Mouse (Mus musculus) G1E (cell line): ENCODE measurements around the gene Cenpb. TPM values are rescaled to one million over a fixed set of nuclear protein-coding genes. Genes with fewer than 3 reads are reported as not detected.

Source experiments
- ATAC-seq: 2 replicates; pipeline ENCODE4 v1.8.0; 2016; ENCODE audit warnings: mild to moderate bottlenecking; ENCODE audit not compliant: insufficient number of reproducible peaks, poor library complexity, low FRiP score, severe bottlenecking; ENCODE audit errors: extremely low read depth
- DNase-seq: peaks from one replicate; pipeline ENCODE4 v3.0.0; 2012; ENCODE audit warnings: low spot score
- H3K27me3 ChIP-seq: 2 replicates; pipeline ENCODE4 v1.6.1; 2012; ENCODE audit warnings: mild to moderate bottlenecking, low read length, inconsistent platforms; ENCODE audit not compliant: insufficient read depth
- H3K36me3 ChIP-seq: replicated peaks from 2 replicates; pipeline ENCODE3; 2012; ENCODE audit warnings: mild to moderate bottlenecking, inconsistent platforms
- H3K4me1 ChIP-seq: 2 replicates; pipeline ENCODE4 v1.6.1; 2012; ENCODE audit warnings: low read depth, low read length, inconsistent platforms, mixed read lengths; ENCODE audit not compliant: insufficient read depth
- H3K4me3 ChIP-seq: 2 replicates; pipeline ENCODE4 v1.5.1; 2012; ENCODE audit warnings: low read depth, mild to moderate bottlenecking, inconsistent platforms, low read length, moderate library complexity, mixed read lengths
- H3K9me3 ChIP-seq: replicated peaks from 2 replicates; pipeline ENCODE4 v1.6.1; 2012; ENCODE audit warnings: inconsistent platforms
- CTCF ChIP-seq: IDR thresholded peaks from 2 replicates; pipeline ENCODE4 v1.5.1; 2012; ENCODE audit warnings: low read depth, low read length, inconsistent platforms, mixed read lengths
- GATA1 ChIP-seq: IDR thresholded peaks from 2 replicates; pipeline ENCODE4 v1.6.1; 2012; ENCODE audit warnings: borderline replicate concordance, low read length, inconsistent platforms, mixed read lengths
- GATA2 ChIP-seq: IDR thresholded peaks from 2 replicates; pipeline ENCODE4 v1.6.1; 2012; ENCODE audit warnings: low read depth, low read length, inconsistent platforms, borderline replicate concordance
- POLR2AphosphoS5 ChIP-seq: IDR thresholded peaks from 2 replicates; pipeline ENCODE4 v1.6.1; 2012; ENCODE audit warnings: low read depth, low read length, inconsistent platforms; ENCODE audit not compliant: insufficient replicate concordance
- TAL1 ChIP-seq: conservative IDR thresholded peaks from 2 replicates; pipeline ENCODE4 v1.6.1; 2012; ENCODE audit warnings: low read depth, low read length, inconsistent platforms, mixed read lengths
- polyA plus RNA-seq: library from polyadenylated mRNA; stranded (reverse); fragments of >175 nt; gene quantifications from 2 replicates; pipeline ENCODE4 v1.2.3, GENCODE M21; 2012
- total RNA-seq, 2 experiments: library from RNA; stranded (forward) in 1 of 2; stranded (reverse) in 1 of 2; fragments of 200-1000 nt in 1 of 2; fragments of >200 nt in 1 of 2; fragmentation: Nextera tagmentation in 1 of 2; gene quantifications; 2 replicates each; pipeline ENCODE4 v1.2.3; 2014 to 2017

Gene Cenpb
- total and polyA plus RNA-seq, 3 experiments, result 5.6 to 29.5 (median 7.4) TPM

DNA sequence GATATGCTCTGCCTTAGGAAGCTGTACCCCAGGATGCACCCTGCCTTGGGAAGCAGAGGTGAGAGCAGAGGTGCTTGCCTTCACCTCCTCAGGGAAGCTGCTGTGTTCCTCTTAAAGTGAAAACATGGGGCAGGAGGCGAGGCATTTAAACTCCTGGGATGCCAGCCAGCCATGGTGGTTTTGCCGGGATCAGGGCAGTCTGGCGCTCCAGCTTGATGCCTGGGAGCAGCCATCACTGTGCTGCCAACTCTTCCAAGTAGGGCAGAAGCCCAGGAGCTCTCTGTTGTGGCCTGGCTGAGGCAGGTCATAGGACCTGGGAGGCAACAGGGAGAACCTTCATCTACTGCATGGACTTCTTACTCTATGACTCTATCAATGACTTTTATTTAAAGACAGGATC is 21.4 kb upstream of the Cenpb start:
- ATAC-seq, result no peak
- peaks cover 5% of the 10 kb centered on the region for H3K27me3 ChIP-seq
- no peak overlapping the region for H3K4me3 ChIP-seq
- TF ChIP-seq GATA2 (no peak), POLR2AphosphoS5 (no peak), GATA1 (no peak), CTCF (no peak), TAL1 (no peak)
- H3K36me3 ChIP-seq, result peaks cover 10% of the 10 kb centered on the region
- H3K9me3 ChIP-seq, result no peaks in the 10 kb centered on the region
- DNase-seq, result no peak
- peaks cover 41% of the 10 kb centered on the region for H3K4me1 ChIP-seq

- peaks cover 10% of the 10 kb centered on the region for H3K36me3 ChIP-seq
- ATAC-seq, result no peak
- H3K9me3 ChIP-seq, result no peaks in the 10 kb centered on the region
- no peak overlapping the region for H3K4me3 ChIP-seq
- no peak for DNase-seq
- TF ChIP-seq GATA1 (no peak), POLR2AphosphoS5 (no peak), CTCF (no peak), TAL1 (no peak), GATA2 (no peak)
- peaks cover 36% of the 10 kb centered on the region for H3K4me1 ChIP-seq
- H3K27me3 ChIP-seq, result peaks cover 5% of the 10 kb centered on the region
These were observed 20.8 kb upstream of the Cenpb start for GRCm38 (mm10) chr2:131200710-131201109.

- TF ChIP-seq GATA1 (no peak), POLR2AphosphoS5 (no peak), TAL1 (no peak), CTCF (no peak), GATA2 (no peak)
- ATAC-seq (0 out of 2 replicates have a peak, but pooled peaks have one; percentile 4), DNase-seq (no peak)
- Histone ChIP-seq H3K4me1 (peaks cover 11% of the 10 kb centered on the region), H3K4me3 (no peak overlapping the region), H3K9me3 (no peaks in the 10 kb centered on the region), H3K27me3 (peaks cover 11% of the 10 kb centered on the region), H3K36me3 (peaks cover 39% of the 10 kb centered on the region)
These were observed 16.9 kb upstream of the Cenpb start for GRCm38 (mm10) chr2:131196606-131197316.

DNA sequence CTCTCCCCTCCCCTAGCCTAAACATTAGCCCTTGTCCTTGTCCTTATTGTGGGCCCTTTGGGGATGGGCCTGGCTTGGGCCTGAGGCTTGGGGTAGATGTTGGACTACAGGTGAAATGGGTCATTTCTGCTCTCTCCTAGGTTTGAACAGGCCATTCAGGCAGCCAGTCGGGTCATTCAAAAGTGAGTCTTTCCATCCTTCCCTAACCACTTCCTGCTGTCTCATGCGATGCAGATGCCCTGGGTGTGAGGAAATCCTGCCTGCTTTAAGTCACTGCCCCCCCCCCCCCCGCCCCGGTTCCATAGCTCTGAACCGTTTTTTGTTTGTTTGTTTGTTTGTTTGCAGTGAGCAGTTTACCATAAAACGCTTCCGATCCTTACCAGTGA is 11.1 kb upstream of the Cenpb start:
- ATAC-seq (no peak), DNase-seq (no peak)
- H3K9me3 ChIP-seq, result no peaks in the 10 kb centered on the region
- peaks cover 46% of the 10 kb centered on the region for H3K36me3 ChIP-seq
- peaks cover 46% of the 10 kb centered on the region for H3K4me1 ChIP-seq
- peaks cover 9% of the 10 kb centered on the region; the same call in 1 of the 2 replicates for H3K27me3 ChIP-seq
- TF ChIP-seq TAL1 (no peak), GATA2 (no peak), POLR2AphosphoS5 (no peak), GATA1 (no peak), CTCF (no peak)
- H3K4me3 ChIP-seq, result no peak overlapping the region

DNA sequence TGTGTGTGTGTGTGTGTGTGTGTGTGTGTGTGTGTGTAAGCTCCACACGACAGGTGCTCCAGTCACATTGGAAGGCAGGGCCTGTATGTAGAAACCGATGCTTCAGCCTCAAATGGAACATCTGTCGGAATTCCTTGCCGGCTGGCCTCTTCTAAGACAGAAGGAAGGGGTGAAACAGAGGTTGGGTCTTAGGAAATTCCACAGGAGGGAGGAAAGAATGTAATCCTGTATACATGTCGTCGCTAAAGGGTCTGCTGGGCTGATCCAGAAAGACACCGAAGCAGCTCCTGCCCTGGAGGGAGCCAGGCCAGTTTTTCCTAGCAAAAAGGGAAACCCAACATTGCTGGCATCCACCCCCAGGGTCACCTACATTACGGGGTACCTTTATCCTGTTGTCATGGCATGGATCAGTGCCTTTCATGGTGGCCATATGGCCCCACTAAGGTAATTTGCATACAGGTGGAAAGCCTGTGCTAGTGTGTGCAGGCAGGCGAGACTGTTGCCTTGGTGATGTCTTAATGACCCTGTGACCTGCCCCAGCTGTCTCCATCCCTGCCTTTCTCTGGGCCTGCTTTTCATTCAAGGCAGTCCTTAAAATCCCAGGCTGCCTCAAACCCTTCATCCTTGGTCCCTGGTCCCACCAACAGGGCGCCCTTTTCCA is 10.6 kb upstream of the Cenpb start:
- DNase-seq (no peak), ATAC-seq (no peak)
- Histone ChIP-seq H3K4me3 (no peak overlapping the region), H3K36me3 (peaks cover 46% of the 10 kb centered on the region), H3K27me3 (peaks cover 12% of the 10 kb centered on the region; the same call in 1 of the 2 replicates), H3K9me3 (no peaks in the 10 kb centered on the region), H3K4me1 (peaks cover 50% of the 10 kb centered on the region)
- TF ChIP-seq CTCF, result no peak
- no peak for TF ChIP-seq GATA2
- no peak for TF ChIP-seq POLR2AphosphoS5
- TF ChIP-seq GATA1, result no peak
- no peak for TF ChIP-seq TAL1

DNA sequence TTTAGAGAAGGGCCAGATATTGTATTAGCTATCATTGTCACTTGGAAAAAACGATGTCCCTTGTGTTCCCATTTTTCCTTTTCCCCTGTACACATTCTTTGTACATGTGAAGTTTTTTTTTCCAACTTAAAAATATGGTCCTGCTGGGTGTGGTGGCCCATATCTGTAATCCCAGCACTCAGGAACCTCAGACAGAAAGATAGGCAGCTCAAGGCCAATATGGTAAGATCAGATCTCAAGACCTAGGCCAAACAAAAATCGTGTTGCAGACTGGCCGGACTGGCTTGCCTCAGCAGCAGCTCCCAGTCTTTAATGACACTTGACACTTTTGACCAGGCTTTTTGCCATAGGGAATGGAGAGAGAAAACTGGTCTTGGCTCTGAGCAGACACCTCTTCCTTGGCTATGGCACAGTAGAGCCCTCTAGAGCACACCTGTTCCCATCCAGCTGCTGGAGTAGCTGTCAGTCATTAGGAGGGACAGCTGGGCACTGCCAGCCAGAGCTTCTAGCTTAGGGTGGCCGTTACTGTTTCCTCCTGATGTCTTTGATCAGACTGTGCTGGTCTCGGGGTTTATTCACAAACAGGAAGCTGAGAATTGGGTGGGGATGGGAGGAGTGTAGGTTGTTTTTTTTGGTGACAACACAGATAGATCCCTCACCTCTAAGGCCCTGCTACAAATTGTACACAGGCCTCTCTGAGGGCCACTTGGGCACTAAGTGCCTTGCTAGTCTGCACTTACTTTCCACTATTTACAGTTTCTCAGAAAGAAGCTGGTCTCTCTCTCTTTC is 9.8 kb upstream of the Cenpb start:
- TF ChIP-seq GATA2, result no peak
- no peak for TF ChIP-seq POLR2AphosphoS5
- no peak for TF ChIP-seq CTCF
- TF ChIP-seq GATA1, result no peak
- DNase-seq, result no peak
- peaks cover 10% of the 10 kb centered on the region; the same call in 1 of the 2 replicates for H3K27me3 ChIP-seq
- H3K4me3 ChIP-seq, result no peak overlapping the region
- peaks cover 42% of the 10 kb centered on the region for H3K36me3 ChIP-seq
- peaks cover 50% of the 10 kb centered on the region for H3K4me1 ChIP-seq
- 0 out of 2 replicates have a peak, but pooled peaks have one; percentile 16 for ATAC-seq
- no peaks in the 10 kb centered on the region for H3K9me3 ChIP-seq
